Mouse (Mus musculus): Measurements from ENCODE around the gene Rps21. TPM values are rescaled to one million over a fixed set of nuclear protein-coding genes. Genes with fewer than 3 reads are reported as not detected.

Gene Rps21
- polyA plus RNA-seq, 1 experiment from 2014 or later, result 871 TPM

- Histone ChIP-seq H3K4me3 (ENCODE audit: low read depth, low read length) (no peak overlapping the region), H3K27me3 (replicated peaks; ENCODE audit: control insufficient read depth, insufficient read depth, low read length) (no peaks in the 10 kb centered on the region), H3K9me3 (ENCODE audit: control insufficient read depth, low read length) (no peaks in the 10 kb centered on the region), H3K4me1 (replicated peaks; ENCODE audit: control insufficient read depth, insufficient read depth, low read length) (peaks cover 11% of the 10 kb centered on the region; the same call in 1 of the 2 replicates), H3K4me2 (ENCODE audit: low read length) (no peak overlapping the region), H3K27ac (ENCODE audit: low read depth) (peak overlapping the region; percentile 77), H3K36me3 (ENCODE audit: control insufficient read depth, insufficient read depth, low read length) (no peaks in the 10 kb centered on the region), H3K9ac (ENCODE audit: low read length) (no peak overlapping the region)
- 34% methylated on average over 8 of the region's 8 CpGs for WGBS
- DNase-seq (ENCODE audit: low spot score), result no peak
- ATAC-seq (replicated peaks; ENCODE audit: low FRiP score, low TSS enrichment, low read depth), result 0 out of 2 replicates have a peak, but pooled peaks have one; percentile 24
Measured at GRCm38 (mm10) chr2:180234353-180234752, 22.8 kb upstream of the Rps21 start.

GRCm38 (mm10) chr2:180234980-180235379, 22.2 kb upstream of the Rps21 start:
- ATAC-seq (replicated peaks; ENCODE audit: low FRiP score, low TSS enrichment, low read depth) (peak; percentile 56), DNase-seq (ENCODE audit: low spot score) (no peak)
- Histone ChIP-seq H3K27me3 (replicated peaks; ENCODE audit: control insufficient read depth, insufficient read depth, low read length) (no peaks in the 10 kb centered on the region), H3K27ac (ENCODE audit: low read depth) (peak overlapping the region; percentile 77), H3K36me3 (ENCODE audit: control insufficient read depth, insufficient read depth, low read length) (no peaks in the 10 kb centered on the region), H3K4me1 (replicated peaks; ENCODE audit: control insufficient read depth, insufficient read depth, low read length) (peaks cover 11% of the 10 kb centered on the region; the same call in 1 of the 2 replicates), H3K4me2 (ENCODE audit: low read length) (no peak overlapping the region), H3K4me3 (ENCODE audit: low read depth, low read length) (no peak overlapping the region), H3K9me3 (ENCODE audit: control insufficient read depth, low read length) (no peaks in the 10 kb centered on the region), H3K9ac (ENCODE audit: low read length) (no peak overlapping the region)
- WGBS, result 40% methylated on average over 6 of the region's 6 CpGs

GRCm38 (mm10) chr2:180235788-180236187, 21.4 kb upstream of the Rps21 start:
- Histone ChIP-seq H3K4me2 (ENCODE audit: low read length) (no peak overlapping the region), H3K36me3 (ENCODE audit: control insufficient read depth, insufficient read depth, low read length) (no peaks in the 10 kb centered on the region), H3K27ac (ENCODE audit: low read depth) (peak overlapping the region; percentile 77; the same call in 1 of the 2 replicates), H3K9ac (ENCODE audit: low read length) (no peak overlapping the region), H3K4me1 (replicated peaks; ENCODE audit: control insufficient read depth, insufficient read depth, low read length) (peaks cover 11% of the 10 kb centered on the region; the same call in 1 of the 2 replicates), H3K9me3 (ENCODE audit: control insufficient read depth, low read length) (no peaks in the 10 kb centered on the region), H3K27me3 (replicated peaks; ENCODE audit: control insufficient read depth, insufficient read depth, low read length) (no peaks in the 10 kb centered on the region), H3K4me3 (ENCODE audit: low read depth, low read length) (no peak overlapping the region)
- ATAC-seq (replicated peaks; ENCODE audit: low FRiP score, low TSS enrichment, low read depth), result no peak
- DNase-seq (ENCODE audit: low spot score), result no peak
- WGBS, result 88% methylated on average over 4 of the region's 4 CpGs

- H3K9ac ChIP-seq (ENCODE audit: low read length), result no peak overlapping the region
- H3K27me3 ChIP-seq (replicated peaks; ENCODE audit: control insufficient read depth, insufficient read depth, low read length), result no peaks in the 10 kb centered on the region
- H3K4me2 ChIP-seq (ENCODE audit: low read length), result no peak overlapping the region
- no peak for DNase-seq (ENCODE audit: low spot score)
- 62% methylated on average over 3 of the region's 3 CpGs for WGBS
- peaks cover 11% of the 10 kb centered on the region; the same call in 1 of the 2 replicates for H3K4me1 ChIP-seq (replicated peaks; ENCODE audit: control insufficient read depth, insufficient read depth, low read length)
- no peak overlapping the region for H3K4me3 ChIP-seq (ENCODE audit: low read depth, low read length)
- no peaks in the 10 kb centered on the region for H3K36me3 ChIP-seq (ENCODE audit: control insufficient read depth, insufficient read depth, low read length)
- H3K9me3 ChIP-seq (ENCODE audit: control insufficient read depth, low read length), result no peaks in the 10 kb centered on the region
- no peak for ATAC-seq (replicated peaks; ENCODE audit: low FRiP score, low TSS enrichment, low read depth)
- no peak overlapping the region for H3K27ac ChIP-seq (ENCODE audit: low read depth)
Measured at GRCm38 (mm10) chr2:180236500-180236899, 20.7 kb upstream of the Rps21 start.

GRCm38 (mm10) chr2:180236930-180237329, 20.2 kb upstream of the Rps21 start:
- Histone ChIP-seq H3K4me2 (ENCODE audit: low read length) (no peak overlapping the region), H3K36me3 (ENCODE audit: control insufficient read depth, insufficient read depth, low read length) (no peaks in the 10 kb centered on the region), H3K9me3 (ENCODE audit: control insufficient read depth, low read length) (no peaks in the 10 kb centered on the region), H3K27ac (ENCODE audit: low read depth) (no peak overlapping the region), H3K27me3 (replicated peaks; ENCODE audit: control insufficient read depth, insufficient read depth, low read length) (no peaks in the 10 kb centered on the region), H3K9ac (ENCODE audit: low read length) (no peak overlapping the region), H3K4me1 (replicated peaks; ENCODE audit: control insufficient read depth, insufficient read depth, low read length) (peaks cover 11% of the 10 kb centered on the region; the same call in 1 of the 2 replicates), H3K4me3 (ENCODE audit: low read depth, low read length) (no peak overlapping the region)
- DNase-seq (ENCODE audit: low spot score) (no peak), ATAC-seq (replicated peaks; ENCODE audit: low FRiP score, low TSS enrichment, low read depth) (no peak)
- 68% methylated on average over 3 of the region's 3 CpGs for WGBS

- no peaks in the 10 kb centered on the region for H3K9me3 ChIP-seq (ENCODE audit: control insufficient read depth, low read length)
- no peak overlapping the region for H3K4me2 ChIP-seq (ENCODE audit: low read length)
- ATAC-seq (replicated peaks; ENCODE audit: low FRiP score, low TSS enrichment, low read depth), result no peak
- no peaks in the 10 kb centered on the region for H3K27me3 ChIP-seq (replicated peaks; ENCODE audit: control insufficient read depth, insufficient read depth, low read length)
- H3K9ac ChIP-seq (ENCODE audit: low read length), result no peak overlapping the region
- H3K36me3 ChIP-seq (ENCODE audit: control insufficient read depth, insufficient read depth, low read length), result no peaks in the 10 kb centered on the region
- WGBS, result 88% methylated on average over 7 of the region's 7 CpGs
- H3K4me3 ChIP-seq (ENCODE audit: low read depth, low read length), result no peak overlapping the region
- DNase-seq (ENCODE audit: low spot score), result no peak
- H3K4me1 ChIP-seq (replicated peaks; ENCODE audit: control insufficient read depth, insufficient read depth, low read length), result peaks cover 11% of the 10 kb centered on the region; the same call in 1 of the 2 replicates
- H3K27ac ChIP-seq (ENCODE audit: low read depth), result no peak overlapping the region
Measured at GRCm38 (mm10) chr2:180237601-180238345, 19.4 kb upstream of the Rps21 start.

GRCm38 (mm10) chr2:180238591-180238990, 18.6 kb upstream of the Rps21 start:
- H3K9ac ChIP-seq (ENCODE audit: low read length), result no peak overlapping the region
- H3K4me3 ChIP-seq (ENCODE audit: low read depth, low read length), result no peak overlapping the region
- H3K27me3 ChIP-seq (replicated peaks; ENCODE audit: control insufficient read depth, insufficient read depth, low read length), result no peaks in the 10 kb centered on the region
- 61% methylated on average over 5 of the region's 5 CpGs for WGBS
- no peaks in the 10 kb centered on the region for H3K36me3 ChIP-seq (ENCODE audit: control insufficient read depth, insufficient read depth, low read length)
- H3K27ac ChIP-seq (ENCODE audit: low read depth), result no peak overlapping the region
- H3K4me2 ChIP-seq (ENCODE audit: low read length), result no peak overlapping the region
- peaks cover 11% of the 10 kb centered on the region; the same call in 1 of the 2 replicates for H3K4me1 ChIP-seq (replicated peaks; ENCODE audit: control insufficient read depth, insufficient read depth, low read length)
- no peaks in the 10 kb centered on the region for H3K9me3 ChIP-seq (ENCODE audit: control insufficient read depth, low read length)
- DNase-seq (ENCODE audit: low spot score) (no peak), ATAC-seq (replicated peaks; ENCODE audit: low FRiP score, low TSS enrichment, low read depth) (no peak)

- 85% methylated on average over 4 of the region's 4 CpGs for WGBS
Measured at GRCm38 (mm10) chr2:180243108-180243507, 14.1 kb upstream of the Rps21 start.

GRCm38 (mm10) chr2:180247916-180248315, 9.3 kb upstream of the Rps21 start:
- Histone ChIP-seq H3K4me1 (replicated peaks; ENCODE audit: control insufficient read depth, insufficient read depth, low read length) (0 out of 2 replicates have a peak, but pooled peaks cover 4% of the 10 kb centered on the region), H3K36me3 (ENCODE audit: control insufficient read depth, insufficient read depth, low read length) (no peaks in the 10 kb centered on the region), H3K27ac (ENCODE audit: low read depth) (no peak overlapping the region), H3K9me3 (ENCODE audit: control insufficient read depth, low read length) (no peaks in the 10 kb centered on the region), H3K4me3 (ENCODE audit: low read depth, low read length) (no peak overlapping the region), H3K27me3 (replicated peaks; ENCODE audit: control insufficient read depth, insufficient read depth, low read length) (no peaks in the 10 kb centered on the region), H3K9ac (ENCODE audit: low read length) (no peak overlapping the region), H3K4me2 (ENCODE audit: low read length) (no peak overlapping the region)
- DNase-seq (ENCODE audit: low spot score) (no peak), ATAC-seq (replicated peaks; ENCODE audit: low FRiP score, low TSS enrichment, low read depth) (no peak)
- 85% methylated on average over 5 of the region's 5 CpGs for WGBS

More at GRCm38 (mm10) chr2:180243108-180243507, 14.1 kb upstream of the Rps21 start:
- H3K36me3 ChIP-seq (ENCODE audit: control insufficient read depth, insufficient read depth, low read length), result no peaks in the 10 kb centered on the region
- no peak overlapping the region for H3K4me3 ChIP-seq (ENCODE audit: low read depth, low read length)
- ATAC-seq (replicated peaks; ENCODE audit: low FRiP score, low TSS enrichment, low read depth), result no peak
- H3K9me3 ChIP-seq (ENCODE audit: control insufficient read depth, low read length), result no peaks in the 10 kb centered on the region
- H3K27me3 ChIP-seq (replicated peaks; ENCODE audit: control insufficient read depth, insufficient read depth, low read length), result no peaks in the 10 kb centered on the region
- H3K4me1 ChIP-seq (replicated peaks; ENCODE audit: control insufficient read depth, insufficient read depth, low read length), result no peaks in the 10 kb centered on the region
- H3K9ac ChIP-seq (ENCODE audit: low read length), result no peak overlapping the region
- H3K27ac ChIP-seq (ENCODE audit: low read depth), result no peak overlapping the region
- H3K4me2 ChIP-seq (ENCODE audit: low read length), result no peak overlapping the region
- DNase-seq (ENCODE audit: low spot score), result no peak

Measured in intestine, embryonic 14.5 days (tissue).